Mouse (Mus musculus) adrenal gland, adult 2 months (tissue): ENCODE results near the gene Jtb. TPM values are rescaled to one million over a fixed set of nuclear protein-coding genes. Genes with fewer than 3 reads are reported as not detected.
A peak's percentile ranks its signal among the peaks of the same experiment; 100 is the strongest.
"Not testable (repeated sequence)": the region's sequence is repeated elsewhere in the genome, so short reads cannot be mapped to it uniquely, and the experiment has no call there.

Experiments
- DNase-seq: peaks from one replicate; pipeline ENCODE4 v3.0.0; 2021
- polyA plus RNA-seq: library from polyadenylated mRNA; depleted of rRNA; stranded (reverse); fragments of >200 nt; gene quantifications from 2 replicates; pipeline ENCODE4 v1.2.3, GENCODE M21; 2012
- total RNA-seq, 2 experiments: library from RNA; stranded (reverse); gene quantifications; 2 replicates each; pipeline ENCODE4 v1.2.3; 2021

Gene Jtb
- total and polyA plus RNA-seq, 3 experiments, result 57.9 to 182 (median 69.1) TPM

GRCm38 (mm10) chr3:90222941-90223340 is 8.5 kb upstream of the Jtb start:
- no peak for DNase-seq

- DNase-seq, result no peak
Measured at GRCm38 (mm10) chr3:90224331-90224730, 7.1 kb upstream of the Jtb start.

GRCm38 (mm10) chr3:90231075-90231474 is 322 bp upstream of the Jtb start:
- DNase-seq, result no peak

GRCm38 (mm10) chr3:90241251-90241650 is 9.9 kb downstream of the Jtb start:
- no peak for DNase-seq

- no peak for DNase-seq
Measured at GRCm38 (mm10) chr3:90241669-90242358, 10.4 kb downstream of the Jtb start.

GRCm38 (mm10) chr3:90242984-90243775 is 11.8 kb downstream of the Jtb start, which contains the start of gene Creb3l4:
Gene Creb3l4, minus strand, starts transcription at chr3:90243512.
- DNase-seq, result peak; percentile 66

GRCm38 (mm10) chr3:90245406-90245805 is 14.0 kb downstream of the Jtb start:
- DNase-seq, result no peak

GRCm38 (mm10) chr3:90247630-90247959 is 16.2 kb downstream of the Jtb start:
- no peak for DNase-seq

- peak; percentile 97 for DNase-seq
Measured at GRCm38 (mm10) chr3:90247960-90248745, 16.8 kb downstream of the Jtb start, which contains the start of gene Slc39a1. Gene Slc39a1, plus strand, starts transcription at chr3:90248172.

GRCm38 (mm10) chr3:90248746-90249100 is 17.3 kb downstream of the Jtb start:
- peak; percentile 82 for DNase-seq

GRCm38 (mm10) chr3:90250791-90251190 is 19.4 kb downstream of the Jtb start:
- no peak for DNase-seq

GRCm38 (mm10) chr3:90251731-90252226 is 20.4 kb downstream of the Jtb start:
- not testable (repeated sequence) for DNase-seq

GRCm38 (mm10) chr3:90252659-90253058 is 21.3 kb downstream of the Jtb start:
- not testable (repeated sequence) for DNase-seq

GRCm38 (mm10) chr3:90253174-90253573 is 21.8 kb downstream of the Jtb start:
- DNase-seq, result not testable (repeated sequence)

- peak; percentile 97 for DNase-seq
Measured at GRCm38 (mm10) chr3:90253653-90254418, 22.4 kb downstream of the Jtb start, which contains the start of gene Crtc2. Gene Crtc2, plus strand, starts transcription at chr3:90254163.

- DNase-seq, result no peak
Measured at GRCm38 (mm10) chr3:90254419-90255193, 23.2 kb downstream of the Jtb start.

- no peak for DNase-seq
Measured at GRCm38 (mm10) chr3:90255194-90255565, 23.8 kb downstream of the Jtb start.

- no peak for DNase-seq
Measured at GRCm38 (mm10) chr3:90255784-90256353, 24.5 kb downstream of the Jtb start.

GRCm38 (mm10) chr3:90256731-90257530 is 25.5 kb downstream of the Jtb start:
- DNase-seq, result no peak

- no peak for DNase-seq
Measured at GRCm38 (mm10) chr3:90258521-90258920, 27.1 kb downstream of the Jtb start.
